Mouse (Mus musculus): ENCODE data around the gene B4galnt1. TPM values are rescaled to one million over a fixed set of nuclear protein-coding genes. Genes with fewer than 3 reads are reported as not detected.
"Not testable (repeated sequence)": the region's sequence is repeated elsewhere in the genome, so short reads cannot be mapped to it uniquely, and the experiment has no call there.

Gene B4galnt1
- total RNA-seq, 2 experiments from 2014 or later = 111 to 116 TPM

DNA sequence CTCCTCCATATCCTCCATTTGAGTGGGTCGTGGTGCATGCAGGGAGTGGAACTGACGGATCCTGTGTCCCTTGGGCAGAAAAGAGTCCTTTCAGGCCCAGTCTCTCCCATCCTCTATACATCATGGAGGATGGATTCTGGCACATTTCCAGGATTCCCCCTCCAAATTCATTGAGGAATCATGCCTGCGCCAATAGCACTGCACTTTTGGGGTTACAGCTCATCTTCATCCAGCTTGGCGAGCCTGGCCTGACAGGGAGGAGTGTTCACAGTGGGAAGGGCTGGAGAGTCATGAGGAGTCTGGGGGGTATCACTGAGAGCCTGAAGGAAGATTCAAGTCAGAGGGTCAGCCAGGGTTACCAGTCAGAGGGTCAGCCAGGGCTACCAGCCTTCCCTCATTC, 17.6 kb downstream of the B4galnt1 start:
- DNase-seq (ENCODE audit: low spot score in 2 of 2) = no peak
- intact Hi-C loops (cut with DNase I) = no loop called here

DNA sequence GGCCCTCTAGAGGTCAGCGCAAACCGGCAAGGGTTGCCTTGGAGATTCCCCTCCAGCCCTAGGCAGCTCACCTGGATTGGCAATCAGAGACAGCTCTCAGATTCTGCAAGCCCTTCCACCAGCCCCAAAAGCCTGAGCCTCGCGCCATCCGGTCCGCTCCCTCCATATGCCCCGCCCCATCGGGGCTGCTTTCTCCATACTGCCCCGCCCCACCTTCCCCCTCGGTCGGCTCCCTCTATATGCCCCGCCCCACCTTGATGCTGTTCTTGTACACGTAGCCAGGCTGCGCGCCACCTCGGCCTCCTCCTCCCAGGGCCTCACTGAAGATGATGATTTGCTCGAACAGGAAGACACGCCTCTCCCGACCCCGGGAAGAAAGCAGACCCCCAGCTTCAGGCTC, 18.7 kb downstream of the B4galnt1 start:
- DNase-seq (ENCODE audit: low spot score in 2 of 2) = no peak
- intact Hi-C loops (cut with DNase I) = no loop called here

DNA sequence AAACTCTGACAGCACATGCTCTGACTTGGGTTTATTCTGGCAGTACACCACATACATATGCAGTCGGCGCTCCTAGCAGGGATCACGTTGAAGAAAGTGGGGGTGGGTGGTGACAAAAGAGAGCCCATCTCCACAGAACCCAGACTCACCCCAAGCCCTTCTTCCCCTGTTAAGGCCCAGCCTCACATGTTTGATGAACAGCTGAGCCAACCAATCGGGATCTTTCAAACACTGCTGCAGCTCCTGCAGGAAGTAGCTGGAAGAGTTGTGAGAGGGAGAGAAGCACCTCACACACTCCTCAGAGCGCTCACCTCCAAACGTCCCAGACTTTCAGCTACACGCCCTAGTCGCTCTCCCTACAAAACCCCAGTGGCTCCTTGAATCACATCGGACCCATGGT, 20.1 kb downstream of the B4galnt1 start:
- no peak for DNase-seq (ENCODE audit: low spot score in 2 of 2)

DNA sequence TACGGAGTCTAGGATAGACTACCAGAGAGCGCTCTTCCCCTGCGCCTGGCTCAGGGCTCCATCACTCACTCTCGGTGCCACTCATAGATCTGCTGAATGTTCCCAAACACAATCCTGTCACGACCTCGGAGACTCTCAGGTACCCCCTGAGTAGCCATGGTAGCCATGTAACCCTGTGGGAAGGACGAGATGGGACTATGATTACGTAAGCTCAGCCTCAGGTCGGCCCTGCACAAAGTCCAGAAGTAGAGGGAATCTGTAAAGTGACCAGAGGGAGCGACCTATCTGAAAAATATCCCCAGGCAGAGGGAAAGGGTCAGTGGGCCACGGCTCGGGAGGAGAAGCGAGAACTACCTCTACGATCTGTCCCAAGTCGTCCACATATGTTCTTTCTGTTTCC, 20.5 kb downstream of the B4galnt1 start:
- DNase-seq (ENCODE audit: low spot score in 2 of 2) = no peak
- intact Hi-C loops (cut with DNase I) = no loop called here

More for the DNA sequence above, 20.1 kb downstream of the B4galnt1 start:
- intact Hi-C loops (cut with DNase I) = no loop called here

DNA sequence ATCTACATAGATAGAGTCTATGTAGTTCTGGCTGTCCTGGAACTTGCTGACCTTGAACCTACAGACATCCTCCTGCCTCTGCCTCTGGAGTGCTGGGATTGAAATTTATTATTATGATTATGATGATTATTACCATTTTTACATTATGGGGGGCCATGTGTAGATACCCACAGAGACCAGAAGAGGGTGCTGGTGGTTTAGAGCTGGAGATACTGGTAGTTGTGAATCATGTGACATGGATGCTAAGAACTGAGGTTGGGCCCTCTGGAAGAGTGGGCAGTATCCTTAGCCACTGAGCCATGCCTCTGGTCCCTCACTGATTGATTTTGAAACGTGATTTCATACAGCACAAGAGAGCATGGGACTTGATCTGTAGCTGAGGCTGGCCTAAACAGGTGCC, 21.4 kb downstream of the B4galnt1 start:
- intact Hi-C loops (cut with DNase I) = no loop called here
- DNase-seq (ENCODE audit: low spot score in 2 of 2) = no peak

DNA sequence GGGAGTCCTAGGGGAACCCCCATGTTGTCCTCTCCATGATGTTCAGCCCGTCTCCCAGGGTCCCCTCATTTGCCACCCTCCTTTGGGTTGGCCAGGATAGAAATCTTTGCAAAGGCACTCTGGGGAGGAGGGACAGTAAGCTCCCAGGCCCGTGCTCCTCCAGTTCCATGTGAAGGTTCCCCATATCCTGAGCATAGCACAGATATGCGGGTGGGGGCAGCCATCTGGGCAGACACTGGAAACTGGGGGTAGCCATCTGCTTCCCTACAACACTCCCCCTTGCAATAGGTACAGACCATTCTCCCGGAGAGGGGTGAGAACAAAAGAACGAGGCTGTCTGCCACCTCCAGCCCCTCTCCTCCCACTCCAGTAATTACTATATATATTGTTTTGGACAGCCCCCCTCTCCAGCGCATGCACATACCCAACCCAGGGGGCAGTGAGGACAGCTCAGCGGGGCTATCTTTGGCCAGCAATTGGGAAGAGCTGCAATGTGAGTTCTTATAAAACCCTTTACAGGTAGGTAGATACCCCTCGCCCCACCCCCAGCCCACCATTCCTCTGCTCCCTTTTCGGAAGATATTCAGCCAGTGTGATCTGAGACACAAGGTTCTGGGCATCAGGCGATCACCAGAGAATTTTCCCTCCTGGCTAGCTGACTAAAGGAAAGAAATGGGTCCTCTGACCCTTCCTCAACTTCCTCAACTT, 22.5 kb downstream of the B4galnt1 start:
- peak; percentile 75 to 94 for DNase-seq (ENCODE audit: low spot score in 2 of 2)

DNA sequence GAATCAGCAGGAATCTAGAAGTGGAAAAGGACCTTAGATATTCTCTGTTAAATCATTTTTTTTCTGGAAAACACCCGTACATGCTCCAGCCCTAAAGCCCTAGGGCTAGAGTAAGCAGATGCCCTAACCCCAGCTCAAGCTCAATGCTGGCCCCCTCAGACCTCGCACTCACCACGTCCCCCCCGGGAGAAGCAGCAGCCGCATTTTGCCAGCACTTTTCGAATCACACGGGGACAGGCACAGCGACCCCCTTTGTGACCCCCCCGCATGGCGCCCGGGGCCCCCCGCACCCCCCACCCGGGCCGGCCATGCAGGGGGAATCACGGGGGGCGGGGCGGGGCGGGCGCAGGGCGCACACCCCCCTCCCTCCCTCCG, 23.0 kb downstream of the B4galnt1 start:
- intact Hi-C loops (cut with DNase I) = no loop called here
- no peak for DNase-seq (ENCODE audit: low spot score in 2 of 2)

More for the DNA sequence above, 22.5 kb downstream of the B4galnt1 start:
- intact Hi-C loops (cut with DNase I) = loop anchor here (1.0 kb wide), 1 partner anchor 23 kb away; no protein-coding TSS in a partner anchor

DNA sequence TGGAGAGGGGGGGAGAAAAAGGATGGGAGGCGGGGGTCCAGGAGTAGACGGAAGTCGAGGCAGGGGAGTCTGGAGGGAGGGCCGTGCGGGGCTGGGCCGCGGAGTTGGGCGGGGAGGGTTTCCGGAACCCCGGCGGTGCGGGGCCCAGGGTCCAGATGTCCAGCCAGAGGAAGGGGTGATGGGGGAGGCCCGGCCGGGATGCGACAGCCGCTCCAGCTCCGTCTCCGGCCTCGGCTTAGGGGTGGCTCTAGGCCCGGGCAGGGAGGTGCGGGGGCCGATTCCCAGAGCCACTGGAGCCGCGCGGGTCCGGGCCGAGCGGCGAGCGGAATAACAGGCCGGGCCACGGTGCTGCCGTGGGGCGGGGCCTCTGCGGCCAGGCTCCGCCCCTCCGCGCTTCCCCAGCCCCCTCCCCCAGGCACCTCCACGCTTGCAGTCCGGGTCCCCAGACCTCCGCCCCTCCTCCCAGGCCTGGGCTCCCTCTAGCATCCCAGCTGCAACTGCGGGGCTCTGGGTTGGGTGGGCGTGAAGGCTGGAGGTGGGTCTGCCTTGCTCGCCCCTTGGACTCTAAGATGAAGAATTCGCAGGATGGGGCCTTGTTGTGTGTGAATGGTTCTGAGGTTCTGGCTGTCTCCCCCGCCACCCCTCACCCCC, 23.6 kb downstream of the B4galnt1 start:
- DNase-seq (ENCODE audit: low spot score in 2 of 2) = peak in 1 of 2 experiments; percentile 67
- intact Hi-C loops (cut with DNase I) = no loop called here

DNA sequence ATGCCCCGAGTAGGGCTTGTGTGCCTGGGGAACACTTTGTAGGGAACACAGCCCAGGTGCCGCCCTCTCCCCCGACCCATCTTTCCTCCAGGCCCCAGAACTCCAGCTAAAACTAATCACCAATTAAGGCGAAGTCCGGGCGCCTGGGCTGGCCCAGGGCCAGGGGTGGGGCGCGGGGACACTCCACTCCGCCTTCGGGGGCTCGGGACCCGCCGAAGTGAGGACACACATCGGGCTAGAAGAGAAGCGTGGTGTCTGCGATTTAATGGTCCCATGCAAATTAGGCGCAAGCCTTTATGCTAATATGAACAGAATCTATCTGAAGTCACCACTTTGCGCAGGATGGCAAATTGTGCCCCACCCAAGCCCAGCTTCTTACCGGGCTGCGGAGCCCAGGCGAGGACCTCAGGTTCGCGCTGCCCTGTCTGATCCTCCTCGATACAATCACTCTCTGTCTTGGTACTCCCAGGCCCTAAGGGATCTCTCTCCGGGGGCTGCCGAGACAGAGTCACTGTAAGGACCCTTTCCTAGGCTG, 24.2 kb downstream of the B4galnt1 start:
- intact Hi-C loops (cut with DNase I) = no loop called here
- DNase-seq (ENCODE audit: low spot score in 2 of 2) = no peak

DNA sequence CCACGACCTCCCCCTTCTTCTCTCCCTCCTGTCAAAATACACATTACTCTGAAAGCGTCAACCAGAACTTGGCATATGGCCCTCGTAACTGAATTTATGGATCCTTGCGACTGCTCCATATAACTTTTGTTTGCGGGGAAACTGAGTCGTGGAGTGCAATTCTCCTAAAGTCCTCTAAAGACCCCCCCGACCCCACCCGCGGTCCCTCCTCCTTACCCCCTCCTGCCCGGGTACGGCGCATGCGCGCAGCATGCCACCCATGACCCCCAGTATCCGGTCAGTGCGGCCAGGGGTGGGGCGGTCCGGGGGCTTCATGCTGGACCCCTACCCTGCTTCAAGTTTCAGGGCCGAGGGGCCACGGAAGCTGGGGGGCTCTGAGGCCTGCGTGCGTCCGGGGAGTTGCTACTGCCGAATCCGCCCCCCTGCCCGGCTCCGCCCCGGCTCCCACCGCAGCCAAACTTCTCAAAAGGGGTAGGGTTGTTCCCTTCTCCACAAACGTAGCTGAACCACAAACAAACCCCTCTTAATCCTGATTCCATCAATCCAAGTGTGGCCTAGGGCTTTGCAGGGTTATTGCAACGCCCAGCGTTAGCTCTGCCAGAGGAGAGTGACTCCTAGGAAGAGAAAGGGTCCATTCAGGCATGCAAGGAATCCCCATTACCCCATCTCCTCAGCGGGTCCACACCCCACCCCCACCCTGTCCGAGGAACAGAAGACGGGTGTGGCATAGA, 24.8 kb downstream of the B4galnt1 start, which contains the start of gene Arhgef25:
TSS of gene Arhgef25 (minus strand) at position 433 of the 731 bp plus-strand sequence.
- no peak for DNase-seq (ENCODE audit: low spot score in 2 of 2)
- intact Hi-C loops (cut with DNase I) = no loop called here

DNA sequence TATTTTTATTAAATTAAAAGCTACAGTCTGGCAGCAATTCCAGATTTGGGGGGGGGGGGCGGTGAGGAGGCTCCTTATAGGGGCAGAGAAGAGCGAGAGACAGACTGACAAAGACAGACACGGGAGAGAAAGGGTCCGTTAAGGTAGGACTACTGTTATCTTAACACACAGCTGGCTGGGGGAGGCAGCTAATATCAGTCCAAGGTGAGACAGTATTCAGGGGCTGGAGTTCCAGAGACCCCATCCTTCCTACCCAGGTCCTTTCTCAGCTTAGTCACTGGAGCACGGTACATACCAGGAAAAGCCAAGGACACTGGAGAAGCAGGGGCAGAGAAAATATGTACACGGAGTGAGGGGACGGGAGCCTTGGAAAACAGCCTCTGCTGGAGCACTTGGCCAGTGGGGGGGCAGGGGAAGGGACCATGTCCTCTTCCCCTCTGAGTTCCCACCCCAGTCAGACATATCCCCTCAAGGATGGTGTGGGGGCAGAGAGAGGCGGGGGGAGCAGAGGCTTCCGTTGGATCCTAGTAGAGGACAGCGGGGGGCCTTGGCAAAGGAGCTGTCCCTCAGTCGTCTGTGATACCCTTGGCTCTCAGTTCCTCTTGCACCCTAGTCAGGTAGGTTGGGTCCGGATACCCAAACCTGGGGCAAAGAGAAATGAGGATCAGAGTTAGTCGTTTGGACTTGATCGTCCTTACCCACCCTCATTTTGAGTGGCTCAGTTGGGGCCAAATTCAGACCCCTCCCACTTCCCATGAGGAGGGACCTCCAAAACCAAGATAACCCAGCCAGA, 25.6 kb downstream of the B4galnt1 start:
- intact Hi-C loops (cut with DNase I) = no loop called here
- no peak for DNase-seq (ENCODE audit: low spot score in 2 of 2)

DNA sequence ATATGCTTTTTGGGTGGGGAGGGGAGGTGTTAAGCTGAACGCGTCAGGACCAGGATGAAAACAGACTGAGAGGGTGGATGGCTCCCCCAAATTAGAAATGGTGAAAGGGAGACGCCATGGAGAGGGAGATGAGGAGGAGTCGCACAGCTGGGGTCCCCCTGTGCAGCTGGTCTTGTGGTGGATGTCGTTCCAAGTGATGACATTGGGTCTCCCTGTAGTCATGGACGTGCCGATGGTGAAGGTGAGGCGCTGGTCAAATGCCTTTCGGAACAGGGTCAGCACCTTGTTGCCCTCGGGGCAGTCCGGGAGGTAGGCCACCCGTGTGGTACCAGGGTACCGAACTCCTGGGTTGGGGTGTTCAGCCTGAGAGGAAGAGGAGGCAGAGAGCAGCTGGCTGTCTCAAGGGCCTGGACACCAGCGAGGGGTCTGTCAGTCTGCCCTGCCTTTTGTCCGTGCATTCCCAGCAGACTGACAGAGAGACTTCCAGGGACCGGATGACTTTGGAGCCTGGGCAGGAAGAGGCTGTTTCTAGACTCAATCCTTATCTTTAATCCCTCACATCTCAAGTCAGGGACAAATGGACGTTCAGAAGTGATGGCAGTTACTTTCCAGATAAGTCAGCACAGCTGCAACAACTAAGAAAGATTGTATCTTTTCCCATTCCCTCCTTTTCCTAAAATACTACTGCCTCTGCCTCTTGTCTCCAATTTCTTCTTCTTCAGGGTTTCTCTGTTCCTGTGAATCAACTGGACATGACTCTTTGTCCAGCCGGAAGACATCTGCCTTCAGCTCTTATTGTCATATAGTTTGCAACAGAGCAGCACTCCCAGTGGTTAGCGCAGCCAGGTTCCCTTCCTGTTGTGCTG, 26.4 kb downstream of the B4galnt1 start:
- intact Hi-C loops (cut with DNase I) = no loop called here
- no peak for DNase-seq (ENCODE audit: low spot score in 2 of 2)

DNA sequence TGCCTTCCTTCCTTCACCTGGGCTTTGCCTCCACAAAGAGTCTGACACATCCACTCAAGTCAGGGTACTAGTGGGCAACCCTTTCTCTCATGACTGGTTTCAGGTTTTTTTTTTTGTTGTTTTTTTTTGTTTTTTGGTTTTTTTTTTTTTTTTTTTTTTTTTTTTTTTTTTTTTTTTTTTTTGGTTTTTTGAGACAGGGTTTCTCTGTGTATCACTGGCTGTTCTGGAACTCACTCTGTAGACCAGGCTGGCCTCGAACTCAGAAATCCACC, 27.0 kb downstream of the B4galnt1 start:
- intact Hi-C loops (cut with DNase I) = not testable (repeated sequence)

DNA sequence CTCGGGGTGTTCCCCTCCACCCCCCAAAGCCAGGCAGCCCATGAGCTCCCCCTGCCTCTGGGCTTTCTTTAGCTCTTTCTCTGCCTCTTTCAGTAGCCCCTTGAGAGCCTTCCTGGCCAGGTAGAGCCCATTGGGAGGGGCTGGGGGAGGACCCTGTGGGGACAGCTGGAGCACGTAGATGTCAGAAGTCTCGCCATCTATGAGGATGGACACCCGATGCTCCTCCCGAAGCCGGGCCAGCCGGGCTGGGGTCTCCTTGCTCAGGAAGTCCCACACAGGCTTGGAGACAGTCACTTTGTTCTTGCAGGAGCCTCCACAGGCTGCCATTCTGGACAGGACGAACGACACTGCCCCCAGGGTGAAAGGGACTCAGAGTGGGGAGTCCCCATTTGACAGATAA, 28.0 kb downstream of the B4galnt1 start:
- intact Hi-C loops (cut with DNase I) = no loop called here
- DNase-seq (ENCODE audit: low spot score in 2 of 2) = no peak

More for the DNA sequence above, 27.0 kb downstream of the B4galnt1 start:
- DNase-seq (ENCODE audit: low spot score in 2 of 2) = not testable (repeated sequence)

DNA sequence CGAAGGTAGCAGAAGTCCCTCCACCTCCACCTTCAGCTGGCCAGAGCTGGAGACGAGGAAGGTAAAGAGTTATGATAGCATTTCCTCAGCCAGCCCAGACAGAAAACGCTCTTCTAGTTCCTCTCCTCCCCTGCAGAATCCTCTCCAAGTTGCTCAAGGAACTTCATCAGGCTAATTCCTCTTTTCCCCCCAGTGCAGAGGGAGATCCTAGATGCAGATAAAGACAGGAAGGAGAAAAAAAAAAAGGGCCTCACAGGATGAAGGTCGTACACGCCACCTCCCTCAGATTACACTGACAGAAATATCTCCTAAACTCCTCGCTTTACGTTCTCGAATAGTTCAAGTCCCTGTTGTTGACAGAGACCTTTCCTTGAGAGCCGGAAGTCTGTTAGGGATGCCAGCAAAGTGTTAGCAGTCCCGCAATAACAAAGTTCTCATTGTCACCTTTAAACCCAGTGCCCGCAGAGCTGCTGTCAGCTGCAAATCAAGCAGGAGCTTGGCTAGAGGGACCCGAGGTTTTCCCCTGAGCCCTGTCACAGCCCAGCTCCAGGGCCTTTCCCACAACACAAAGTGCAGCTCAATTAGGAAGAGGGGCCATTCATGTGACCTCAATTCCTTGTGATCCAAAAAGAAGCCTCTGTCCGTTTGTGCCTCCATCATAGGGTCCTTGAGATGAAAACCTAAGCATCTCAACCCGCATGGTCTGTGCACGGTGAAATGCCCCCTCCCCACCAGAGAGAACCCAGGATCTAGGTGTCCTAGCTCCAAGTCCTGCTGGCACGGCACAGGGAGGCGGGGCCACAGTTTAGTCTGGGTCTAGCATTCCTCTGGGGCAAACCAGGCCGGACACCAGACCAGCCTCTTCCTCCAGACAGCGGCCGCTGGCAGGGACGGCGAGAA, 29.7 kb downstream of the B4galnt1 start:
- DNase-seq (ENCODE audit: low spot score in 2 of 2) = no peak
- intact Hi-C loops (cut with DNase I) = no loop called here

DNA sequence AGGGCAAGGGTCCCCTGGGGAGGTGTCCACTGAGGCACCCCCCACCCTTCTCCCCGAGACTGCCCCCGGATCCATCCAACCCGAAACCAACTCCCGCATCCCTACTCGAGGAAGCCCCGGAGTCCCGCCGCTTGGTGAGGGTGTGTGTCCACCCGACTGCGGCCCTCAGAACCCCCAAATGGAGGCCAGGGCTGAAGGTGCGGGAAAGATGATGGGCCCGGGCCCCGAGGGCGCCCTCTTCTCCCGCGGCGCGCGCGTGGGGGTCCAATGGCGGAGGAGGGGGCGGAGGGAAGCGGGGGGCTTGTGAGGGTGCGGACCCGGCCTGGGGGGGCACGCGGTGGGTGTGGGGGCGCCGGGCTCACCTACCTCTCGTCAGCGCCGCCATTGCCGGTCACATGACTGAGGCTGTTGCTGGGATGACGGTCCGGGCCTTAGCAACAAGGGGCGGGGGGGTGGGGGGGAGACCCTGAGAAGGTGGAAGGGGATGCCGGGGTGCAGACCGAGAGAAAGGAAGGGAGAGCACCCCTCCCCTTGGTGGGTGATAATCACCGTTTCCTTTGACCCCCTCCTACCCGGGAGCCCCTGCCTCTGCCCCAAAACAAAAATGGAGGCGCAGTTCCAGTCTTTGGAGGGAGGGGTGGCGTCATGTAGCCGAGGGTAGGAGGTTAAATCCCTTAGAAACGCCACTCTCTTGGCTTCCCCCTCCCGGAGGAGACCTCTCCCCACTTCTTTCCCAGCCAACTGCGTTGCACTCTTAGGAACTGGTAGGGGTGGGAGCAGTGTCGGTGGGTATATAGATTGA, 30.5 kb downstream of the B4galnt1 start, which contains the start of gene Dtx3:
TSS of gene Dtx3 (minus strand) at position 401 of the 802 bp plus-strand sequence.
- DNase-seq (ENCODE audit: low spot score in 2 of 2) = peak in 1 of 2 experiments; percentile 58
- intact Hi-C loops (cut with DNase I) = loop anchor here (1.0 kb wide), 1 partner anchor 15 kb away; no protein-coding TSS in a partner anchor

DNA sequence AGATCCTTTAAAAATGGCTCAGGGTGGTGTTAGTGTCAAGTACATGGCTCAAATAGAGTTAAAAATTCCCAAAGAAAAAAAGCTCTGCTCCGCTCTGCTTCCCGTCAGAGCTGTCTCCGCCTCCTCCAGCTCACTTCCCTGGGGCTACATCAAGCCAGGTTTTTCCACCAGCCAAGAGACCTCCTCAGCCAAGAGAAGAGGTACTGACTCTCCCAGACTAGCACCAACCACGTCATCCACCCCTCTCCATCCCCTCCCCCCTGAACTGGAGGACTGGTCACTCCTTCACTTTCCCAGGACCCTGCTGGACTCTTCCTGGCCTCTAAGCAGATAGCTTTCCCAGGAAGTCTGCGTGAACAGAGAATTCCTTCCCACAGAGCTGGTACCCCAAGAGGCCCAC, 31.4 kb downstream of the B4galnt1 start:
- intact Hi-C loops (cut with DNase I) = loop anchor here (1.0 kb wide), 1 partner anchor 14 kb away; no protein-coding TSS in a partner anchor
- peak; percentile 71 to 87 for DNase-seq (ENCODE audit: low spot score in 2 of 2)
